Mouse (Mus musculus) hindbrain, embryonic 12.5 days (tissue): Measurements from ENCODE around the gene Cdk13. TPM values are rescaled to one million over a fixed set of nuclear protein-coding genes. Genes with fewer than 3 reads are reported as not detected.

Experiments
- ATAC-seq: fragments of 200-750 bp; cut with Nextera tagmentation; 2 replicates; pipeline ENCODE4 v1.8.0; 2017; ENCODE audit warnings: moderate TSS enrichment; ENCODE audit not compliant: low FRiP score
- H3K27ac ChIP-seq: fragments of 300-500 bp; sonication (generic); 2 replicates; pipeline ENCODE4 v1.5.1; 2016; ENCODE audit warnings: mild to moderate bottlenecking
- H3K27me3 ChIP-seq: fragments of 300-500 bp; sonication (generic); 2 replicates; pipeline ENCODE4 v1.6.1; 2016; ENCODE audit warnings: mild to moderate bottlenecking
- H3K36me3 ChIP-seq: fragments of 300-500 bp; sonication (generic); 2 replicates; pipeline ENCODE4 v1.6.1; 2016; ENCODE audit warnings: mild to moderate bottlenecking
- H3K4me1 ChIP-seq: fragments of 300-500 bp; sonication (generic); 2 replicates; pipeline ENCODE4 v1.6.1; 2016
- H3K4me2 ChIP-seq: fragments of 300-500 bp; sonication (generic); replicated peaks from 2 replicates; pipeline ENCODE4 v1.6.1; 2016; ENCODE audit warnings: mild to moderate bottlenecking
- H3K4me3 ChIP-seq: fragments of 300-500 bp; sonication (generic); 2 replicates; pipeline ENCODE4 v1.5.1; 2016; ENCODE audit warnings: mild to moderate bottlenecking
- H3K9ac ChIP-seq: fragments of 300-500 bp; sonication (generic); 2 replicates; pipeline ENCODE4 v1.6.1; 2016; ENCODE audit warnings: mild to moderate bottlenecking, moderate library complexity
- H3K9me3 ChIP-seq: fragments of 300-500 bp; sonication (generic); replicated peaks from 2 replicates; pipeline ENCODE4 v1.6.1; 2016; ENCODE audit warnings: mild to moderate bottlenecking
- WGBS: fragments of 180-500 bp; shearing (Covaris S2); methylation state at CpG from one replicate; pipeline ENCODE4 v1.1.7; 2016; 5-methylcytosine and 5-hydroxymethylcytosine counted together
- microRNA counts: library from miRNA; unstranded; fragments of <30 nt; microRNA quantifications from one replicate; lab custom pipeline; 2017
- microRNA-seq: library from miRNA; unstranded; fragments of <30 nt; microRNA quantifications from one replicate; pipeline ENCODE4, GENCODE M21; 2017
- polyA plus RNA-seq: library from polyadenylated mRNA; unstranded; fragments of >200 nt; fragmentation: Nextera tagmentation; extraction: Ambion mirVana; gene quantifications from 2 replicates; pipeline ENCODE4 v1.2.1, GENCODE M21; 2016

The Cdk13 gene
- polyA plus RNA-seq, 1 experiment from 2014 or later: 20.8 TPM

DNA sequence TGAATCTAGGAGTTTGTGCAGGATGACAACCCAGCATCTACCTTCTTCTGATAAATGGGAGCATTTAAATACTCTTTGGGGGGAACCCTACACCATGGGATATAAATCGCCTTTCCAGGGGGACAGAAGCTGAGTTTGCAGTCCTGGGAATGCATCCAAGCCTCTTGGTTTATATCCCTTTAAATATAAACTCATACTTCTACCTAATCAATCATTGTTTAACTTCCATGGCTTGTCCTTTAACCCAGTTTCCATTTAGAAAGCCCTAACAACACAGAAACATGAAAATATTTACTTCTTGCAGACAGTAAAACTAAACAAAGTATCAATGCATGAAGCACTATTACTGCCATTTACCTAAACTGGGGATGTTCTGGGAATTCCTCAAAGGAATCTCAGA is 113.5 kb downstream of the Cdk13 start:
- no peaks in the 10 kb centered on the region for H3K4me1 ChIP-seq
- no peak overlapping the region for H3K4me3 ChIP-seq
- H3K36me3 ChIP-seq: no peaks in the 10 kb centered on the region
- no peaks in the 10 kb centered on the region for H3K27me3 ChIP-seq
- H3K27ac ChIP-seq: no peak overlapping the region
- WGBS: 69% methylated on average over 1 of the region's 1 CpGs
- H3K4me2 ChIP-seq: no peak overlapping the region
- no peak for ATAC-seq
- no peaks in the 10 kb centered on the region for H3K9me3 ChIP-seq
- H3K9ac ChIP-seq: no peak overlapping the region

- no peaks in the 10 kb centered on the region for H3K36me3 ChIP-seq
- no peak overlapping the region for H3K27ac ChIP-seq
- ATAC-seq: no peak
- H3K4me3 ChIP-seq: no peak overlapping the region
- H3K4me2 ChIP-seq: no peak overlapping the region
- no peaks in the 10 kb centered on the region for H3K27me3 ChIP-seq
- no peaks in the 10 kb centered on the region for H3K4me1 ChIP-seq
- no peak overlapping the region for H3K9ac ChIP-seq
- no peaks in the 10 kb centered on the region for H3K9me3 ChIP-seq
These were observed 114.2 kb downstream of the Cdk13 start for GRCm38 (mm10) chr13:17690686-17691085.

GRCm38 (mm10) chr13:17689461-17689860 is 115.4 kb downstream of the Cdk13 start:
- no peaks in the 10 kb centered on the region for H3K9me3 ChIP-seq

DNA sequence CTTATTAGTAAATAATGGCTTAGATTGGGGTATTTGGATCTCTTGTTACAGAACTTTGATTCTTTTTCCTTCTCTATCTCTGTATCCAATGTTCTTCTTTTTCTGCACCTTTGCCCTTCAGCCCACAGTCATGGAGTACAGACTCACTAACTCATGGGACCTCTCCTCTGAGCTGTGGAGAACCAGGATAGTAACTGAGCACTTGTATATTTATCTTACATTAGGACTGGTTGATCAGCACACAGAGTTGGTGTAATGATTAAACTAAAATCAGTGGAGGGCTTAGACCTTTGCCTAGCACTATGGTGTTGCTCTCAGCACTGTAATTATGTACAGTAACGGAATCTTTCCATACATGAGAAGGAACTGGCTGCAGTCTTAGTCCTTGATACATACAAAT is 133.8 kb downstream of the Cdk13 start:
- H3K36me3 ChIP-seq: no peaks in the 10 kb centered on the region
- no peak overlapping the region for H3K4me2 ChIP-seq
- no peak overlapping the region for H3K4me3 ChIP-seq
- no peaks in the 10 kb centered on the region for H3K27me3 ChIP-seq
- no peak overlapping the region for H3K27ac ChIP-seq
- no peaks in the 10 kb centered on the region for H3K4me1 ChIP-seq
- WGBS: 75% methylated on average over 1 of the region's 1 CpGs
- H3K9me3 ChIP-seq: no peaks in the 10 kb centered on the region
- no peak for ATAC-seq
- H3K9ac ChIP-seq: no peak overlapping the region

More at GRCm38 (mm10) chr13:17689461-17689860, 115.4 kb downstream of the Cdk13 start:
- H3K9ac ChIP-seq: no peak overlapping the region
- no peak overlapping the region for H3K4me3 ChIP-seq
- no peak overlapping the region for H3K4me2 ChIP-seq
- no peaks in the 10 kb centered on the region for H3K36me3 ChIP-seq
- H3K4me1 ChIP-seq: no peaks in the 10 kb centered on the region
- H3K27ac ChIP-seq: no peak overlapping the region
- no peak for ATAC-seq
- no peaks in the 10 kb centered on the region for H3K27me3 ChIP-seq

DNA sequence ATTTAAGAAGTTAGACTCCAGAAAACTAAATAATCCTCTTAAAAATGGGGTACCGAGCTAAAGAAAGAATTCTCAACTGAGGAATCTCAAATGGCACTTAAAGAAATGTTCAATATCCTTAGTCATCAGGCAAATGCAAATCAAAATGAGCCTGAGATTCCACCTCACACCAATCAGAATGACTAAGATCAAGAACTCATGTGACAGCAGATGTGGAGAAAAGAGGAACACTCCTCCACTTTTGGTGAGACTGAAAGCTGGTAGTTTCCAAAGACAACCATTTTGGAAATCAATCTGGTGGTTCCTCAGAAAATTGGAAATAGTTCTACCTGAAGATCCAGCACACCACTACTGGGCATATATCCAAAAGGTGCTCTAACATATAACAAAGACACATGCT is 137.5 kb downstream of the Cdk13 start:
- ATAC-seq: no peak
- 84% methylated on average over 1 of the region's 1 CpGs for WGBS
- no peak overlapping the region for H3K4me2 ChIP-seq
- no peaks in the 10 kb centered on the region for H3K4me1 ChIP-seq
- H3K4me3 ChIP-seq: no peak overlapping the region
- no peaks in the 10 kb centered on the region for H3K36me3 ChIP-seq
- H3K9ac ChIP-seq: no peak overlapping the region
- H3K27ac ChIP-seq: no peak overlapping the region
- H3K9me3 ChIP-seq: no peaks in the 10 kb centered on the region
- no peaks in the 10 kb centered on the region for H3K27me3 ChIP-seq

MicroRNA genes within 50 kb of the gene (microRNA counts, 519-probe panel; counts per million panel counts)
- 470 counts per million, percentile 58 among the panel's probes with 10 or more counts for microRNA mmu-miR-466i (lab: Ali Mortazavi, UCI)

Small RNA genes within 50 kb of the gene (microRNA-seq; reads per million reads assigned to microRNA genes)
- gene Mir466i: not detected

Other genes with a start within 250 kb of the Cdk13 start
- 49.5 and 54.7 TPM in 2 replicates for gene Mplkip, start 109.9 kb downstream of the Cdk13 start, polyA plus RNA-seq
- 4.6 and 6.2 TPM in 2 replicates for gene Sugct, start 109.5 kb downstream of the Cdk13 start, polyA plus RNA-seq
- gene Rala, start 139.1 kb upstream of the Cdk13 start, polyA plus RNA-seq: 144 and 154 TPM in 2 replicates
- gene Yae1d1, start 188.3 kb upstream of the Cdk13 start, polyA plus RNA-seq: 79.5 and 81.6 TPM in 2 replicates